Mouse (Mus musculus) CD4-positive, CD25-positive, alpha-beta regulatory T cell, adult 9 weeks (primary cell): Measurements from ENCODE around the gene Zfp93. TPM values are rescaled to one million over a fixed set of nuclear protein-coding genes. Genes with fewer than 3 reads are reported as not detected.

ENCODE experiments used
- polyA plus RNA-seq: library from polyadenylated mRNA; unstranded; fragments of 100-300 nt; shearing (Covaris generic); gene quantifications from one replicate; pipeline ENCODE4 v1.2.1, GENCODE M21; 2017

Gene Zfp93
- polyA plus RNA-seq: 3.7 TPM

GRCm38 (mm10) chr7:24270288-24270672 is at the start of gene Zfp93:
Zfp93 (plus strand) TSS chr7:24270420.

DNA sequence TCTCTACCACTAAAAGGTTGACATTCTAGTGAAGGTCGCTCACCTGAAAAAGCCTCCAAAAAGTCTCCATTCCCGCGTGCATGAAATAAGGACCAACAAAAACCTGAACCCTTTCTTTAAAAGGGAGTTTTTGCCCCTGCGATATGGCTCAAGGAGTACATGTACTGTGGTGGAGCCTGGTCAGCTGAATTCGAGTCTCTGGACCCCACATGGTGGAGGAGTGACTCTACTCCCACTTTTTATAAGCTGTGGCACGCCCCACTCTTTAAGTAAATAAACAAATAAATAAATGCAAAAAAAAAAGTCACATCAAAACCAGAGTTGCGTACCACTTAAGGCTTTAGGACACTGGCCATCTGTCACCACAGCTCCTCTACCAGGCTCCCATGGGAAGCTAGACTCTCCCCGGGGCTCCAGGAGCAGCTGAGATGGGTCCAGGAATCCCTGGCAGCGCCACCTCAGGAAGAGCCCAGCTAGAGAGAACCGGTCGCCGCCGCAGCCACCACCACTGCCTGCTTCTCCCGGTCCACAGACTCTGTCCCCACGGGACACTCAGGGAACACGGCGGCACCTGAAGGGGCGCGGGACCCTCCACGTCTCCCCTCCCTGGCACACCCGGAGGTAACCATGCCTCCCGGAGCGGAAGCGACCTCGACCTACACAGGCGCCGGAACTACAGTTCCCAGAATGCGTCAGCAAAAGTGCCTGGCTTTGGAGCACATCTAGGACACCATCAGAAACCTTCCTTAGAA is 33.0 kb upstream of the Zfp93 start, which contains the start of gene Zfp109:
Zfp109 (minus strand) TSS at position 521 of the 752 bp plus-strand sequence.

GRCm38 (mm10) chr7:24254633-24255474 is 15.4 kb upstream of the Zfp93 start, which contains the start of gene Zfp108:
Zfp108 (plus strand) TSS chr7:24254794.

GRCm38 (mm10) chr7:24300771-24301282 is 30.6 kb downstream of the Zfp93 start, which contains the start of gene Zfp61:
Zfp61 (minus strand) TSS chr7:24301232.

DNA sequence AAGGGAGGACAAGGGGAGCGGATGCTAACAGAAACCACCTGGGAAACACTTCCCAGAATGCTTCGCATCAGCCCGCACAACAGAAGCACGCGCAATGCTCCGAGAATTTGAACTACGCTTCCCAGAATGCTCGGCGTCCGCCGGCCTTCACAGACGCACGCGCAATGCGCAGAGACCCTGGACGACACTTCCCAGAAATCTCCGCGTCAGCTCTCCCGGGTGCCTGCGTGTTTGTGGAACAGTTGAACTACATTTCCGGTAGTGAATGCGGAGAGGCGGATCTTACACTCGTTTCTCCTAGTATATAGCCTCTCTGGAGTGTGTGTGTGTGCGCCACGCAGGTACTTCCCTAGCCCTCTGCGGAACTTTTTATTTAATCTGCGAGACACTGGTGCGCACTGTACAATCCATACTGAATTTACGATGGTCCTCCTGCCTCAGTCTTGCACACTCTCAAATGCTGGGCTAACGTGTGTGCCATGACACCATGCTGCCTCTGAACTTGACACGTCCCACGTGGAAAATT is 46.4 kb downstream of the Zfp93 start, which contains the start of gene Zfp94:
Zfp94 (minus strand) TSS at position 100 of the 526 bp plus-strand sequence.

Other genes starting within 250 kb of the Zfp93 start
- gene Vmn1r183, start 217.2 kb upstream of the Zfp93 start, polyA plus RNA-seq: 0.05 TPM
- gene Zfp180, start 188.5 kb upstream of the Zfp93 start, polyA plus RNA-seq: 42.6 TPM
- gene Zfp112, start 158.1 kb upstream of the Zfp93 start, polyA plus RNA-seq: 1.6 TPM
- gene Zfp235, start 136.3 kb upstream of the Zfp93 start, polyA plus RNA-seq: 21.9 TPM
- gene Zfp114, start 95.4 kb upstream of the Zfp93 start, polyA plus RNA-seq: 1.2 TPM
- 0.76 TPM for gene Zfp111, start 59.0 kb upstream of the Zfp93 start, polyA plus RNA-seq
- 6.1 TPM for gene Zfp109, start 32.9 kb upstream of the Zfp93 start, polyA plus RNA-seq
- gene Zfp108, start 15.6 kb upstream of the Zfp93 start, polyA plus RNA-seq: 0.91 TPM
- 30.7 TPM for gene Zfp61, start 30.8 kb downstream of the Zfp93 start, polyA plus RNA-seq
- gene Zfp94, start 46.2 kb downstream of the Zfp93 start, polyA plus RNA-seq: 14.1 TPM
- not detected for gene Tescl, start 63.5 kb downstream of the Zfp93 start, polyA plus RNA-seq
- not detected for gene Lypd5, start 78.8 kb downstream of the Zfp93 start, polyA plus RNA-seq
- gene Kcnn4, start 99.8 kb downstream of the Zfp93 start, polyA plus RNA-seq: 107 TPM
- gene Smg9, start 129.2 kb downstream of the Zfp93 start, polyA plus RNA-seq: 74.8 TPM
- gene Irgc1, start 181.9 kb downstream of the Zfp93 start, polyA plus RNA-seq: 0.55 TPM
- 1.9 TPM for gene Plaur, start 192.1 kb downstream of the Zfp93 start, polyA plus RNA-seq
- gene Cadm4, start 211.6 kb downstream of the Zfp93 start, polyA plus RNA-seq: not detected
- 0.63 TPM for gene Zfp428, start 236.6 kb downstream of the Zfp93 start, polyA plus RNA-seq
- gene AC161166.1, start 242.0 kb downstream of the Zfp93 start, polyA plus RNA-seq: not detected